Mouse (Mus musculus) frontal cortex, postnatal 36 days (tissue): ENCODE results near the gene Nup153.

Experiments used
- DNase-seq, 2 experiments: peaks; one replicate each; pipeline ENCODE4 v3.0.0; 2022; ENCODE audit warnings: low spot score in 2 of 2

Gene Nup153

DNA sequence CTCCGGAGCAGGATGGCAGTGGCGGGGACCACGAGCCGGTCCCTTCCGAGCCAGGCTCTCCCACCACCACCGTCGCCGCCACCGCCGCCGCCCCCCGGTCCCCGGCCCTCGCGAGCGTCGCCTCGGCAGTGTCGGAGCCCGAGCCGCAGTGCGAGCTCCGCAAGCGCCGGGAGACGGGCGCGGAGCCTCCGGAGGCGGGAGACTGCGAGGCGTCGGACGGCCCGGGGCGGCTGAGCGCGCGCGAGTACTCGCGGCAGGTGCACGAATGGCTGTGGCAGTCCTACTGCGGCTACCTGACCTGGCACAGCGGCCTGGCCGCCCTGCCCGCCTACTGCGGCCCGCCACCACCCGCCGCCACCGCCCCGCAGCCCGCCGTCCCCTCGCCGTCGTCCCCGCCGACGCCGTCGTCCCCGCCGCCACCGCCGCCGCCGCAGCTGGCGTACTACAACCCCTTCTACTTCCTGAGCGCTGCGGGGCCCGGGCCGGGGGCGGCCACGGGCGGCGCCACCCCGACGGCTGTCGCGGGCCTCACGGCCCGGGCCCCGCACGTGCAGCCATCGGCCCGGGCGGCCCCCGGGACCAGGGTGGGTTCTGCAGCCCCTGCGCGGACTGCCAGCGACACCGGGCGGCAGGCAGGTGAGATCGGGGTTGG, 58.0 kb downstream of the Nup153 start:
- DNase-seq, result no peak

DNA sequence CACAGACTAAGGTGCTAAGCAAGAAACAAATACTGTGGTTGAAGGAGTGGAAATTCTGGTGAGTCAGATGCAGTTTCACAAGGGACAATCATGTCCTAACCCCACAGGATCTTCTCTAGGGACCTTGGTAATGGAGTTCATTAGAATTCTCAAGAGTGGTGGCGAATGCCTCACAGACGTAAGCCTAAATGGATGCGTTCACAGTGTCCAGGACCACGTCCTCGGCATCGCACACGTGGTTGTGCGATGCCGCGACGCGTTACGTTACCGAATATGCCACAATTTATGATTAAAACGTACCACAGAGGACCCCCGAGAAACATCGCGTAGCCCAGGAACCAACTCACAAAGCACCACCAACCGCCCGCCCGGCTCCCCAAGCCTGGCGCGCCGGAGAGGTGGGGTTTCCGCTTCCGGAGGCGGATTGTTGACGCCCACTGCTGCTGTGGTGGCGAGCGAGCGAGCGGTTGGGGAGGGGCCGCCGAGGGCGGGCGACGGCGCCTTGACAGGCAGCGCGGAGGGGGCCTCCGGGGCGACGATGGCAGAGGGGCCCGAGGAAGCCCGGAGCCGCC, 58.6 kb downstream of the Nup153 start, which contains the start of gene Fam8a1:
Fam8a1 (plus strand) TSS at position 475 of the 572 bp plus-strand sequence.
- peak; percentile 91 to 92 for DNase-seq

DNA sequence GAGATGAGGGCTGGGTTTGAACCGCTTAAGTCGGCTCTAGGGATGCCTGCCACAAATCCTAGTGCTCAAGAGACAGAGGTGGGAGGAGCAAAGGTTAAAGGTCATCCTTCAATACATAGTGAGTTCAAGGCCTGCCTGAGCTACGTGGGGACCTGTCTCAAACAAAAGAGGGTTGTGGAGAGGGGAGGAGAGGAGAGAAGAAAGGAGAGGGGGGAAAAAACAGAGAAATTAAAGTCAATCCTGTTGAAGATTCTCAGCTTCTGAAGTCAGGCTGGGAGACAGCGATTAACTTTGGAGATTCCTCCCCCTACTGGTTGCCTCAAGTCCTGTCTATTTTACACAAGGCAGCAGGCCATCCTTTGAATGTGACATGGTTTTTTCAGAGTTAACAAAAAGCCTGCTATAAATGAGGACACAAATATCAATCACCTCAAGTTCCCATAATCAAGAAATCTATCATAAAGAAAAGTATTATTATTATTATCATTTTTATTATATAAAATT, 64.2 kb downstream of the Nup153 start:
- DNase-seq, result peak in 1 of 2 experiments; percentile 52

DNA sequence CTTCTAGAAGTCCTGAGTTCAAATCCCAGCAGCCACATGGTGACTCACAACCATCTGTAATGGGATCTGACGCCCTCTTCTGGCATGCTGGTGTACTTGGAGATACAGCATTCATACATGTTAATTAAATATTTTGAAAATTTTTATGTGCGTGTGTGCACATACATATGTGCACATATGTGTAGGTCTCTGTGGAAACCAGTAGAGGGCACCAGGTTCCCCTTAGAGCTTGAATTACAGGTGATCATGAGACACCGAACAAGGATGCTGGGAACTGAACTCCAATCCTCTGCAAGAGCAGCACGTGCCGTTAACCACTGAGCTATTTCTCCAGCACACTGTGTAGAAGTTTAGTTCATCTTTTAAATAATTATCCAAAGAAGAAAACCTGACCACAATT, 68.5 kb downstream of the Nup153 start:
- no peak for DNase-seq

DNA sequence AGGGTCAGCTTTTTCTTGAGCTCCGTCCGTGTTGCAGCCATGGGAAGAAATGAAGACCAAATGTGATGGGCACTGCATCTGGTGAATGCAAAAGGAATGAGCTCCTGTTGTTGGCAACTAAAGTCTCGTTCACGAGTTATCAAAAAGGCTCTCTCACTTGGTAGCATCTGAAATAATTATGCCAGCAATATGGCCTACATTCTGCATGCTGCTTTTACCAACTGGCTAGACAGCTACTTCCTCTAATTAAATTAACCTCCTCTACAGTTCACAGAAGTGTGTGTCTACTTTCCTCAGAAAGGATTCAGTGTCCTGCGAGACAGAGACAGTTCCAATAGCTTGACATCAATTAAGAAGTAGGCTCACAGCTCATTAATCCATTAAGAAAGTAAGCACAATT, 73.2 kb downstream of the Nup153 start:
- DNase-seq, result no peak

DNA sequence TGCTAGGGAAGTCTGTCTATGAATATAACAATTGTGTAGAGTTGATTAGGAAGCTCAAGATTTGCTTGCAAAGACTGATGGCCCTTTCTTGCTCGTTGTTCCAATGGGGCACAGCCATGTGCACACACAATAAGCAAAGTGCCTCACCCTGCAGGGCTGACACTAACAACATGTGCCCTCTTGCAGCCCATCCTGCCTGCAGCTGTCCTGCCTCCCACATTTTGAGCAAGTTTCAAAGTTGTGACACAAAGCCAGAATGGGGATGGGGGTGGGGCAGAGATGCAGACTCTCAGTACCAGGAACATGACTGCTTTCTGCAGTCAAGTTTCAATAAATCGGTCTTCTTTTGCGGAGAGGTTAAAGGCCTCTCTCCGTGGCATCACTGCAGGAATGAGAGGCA, 74.1 kb downstream of the Nup153 start:
- DNase-seq, result no peak

DNA sequence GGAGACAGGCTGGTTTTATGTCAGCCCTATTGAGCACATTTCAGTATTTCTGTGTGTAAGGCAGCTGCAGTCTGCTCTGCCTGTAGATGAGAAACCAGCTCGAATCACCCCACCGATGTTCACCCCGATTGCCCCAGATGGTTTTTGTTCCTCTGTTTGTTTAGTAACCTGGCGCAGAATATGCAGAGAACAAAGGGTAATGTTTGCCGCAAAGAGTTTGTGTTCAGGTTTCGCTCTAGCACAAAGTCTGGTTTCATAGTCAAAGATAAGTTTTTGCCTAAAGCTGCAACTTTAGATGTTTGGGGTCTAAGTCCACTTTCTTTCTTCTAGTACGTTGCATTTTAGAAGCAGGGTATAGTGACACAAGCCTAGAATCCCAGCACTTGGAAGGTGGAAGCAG, 75.1 kb downstream of the Nup153 start:
- DNase-seq, result no peak

DNA sequence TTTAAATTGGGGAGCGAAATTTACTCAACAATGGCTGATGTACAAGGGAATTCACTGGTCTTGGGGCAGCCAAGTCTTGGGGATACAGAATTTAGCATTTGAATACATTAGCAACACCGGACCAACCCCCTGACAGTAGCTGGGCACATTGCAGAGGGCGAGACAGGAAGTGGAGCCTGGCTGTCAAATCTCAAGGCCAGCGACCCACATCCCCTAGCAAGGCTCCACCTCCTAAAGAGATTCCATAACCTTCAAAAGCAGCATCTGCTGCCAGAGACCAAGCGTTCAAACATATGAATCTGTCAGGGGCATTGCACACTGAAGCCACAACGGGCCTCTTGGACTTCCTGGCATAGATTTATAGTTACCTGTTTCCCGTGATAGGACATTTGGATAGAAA, 75.9 kb downstream of the Nup153 start:
- DNase-seq, result no peak

DNA sequence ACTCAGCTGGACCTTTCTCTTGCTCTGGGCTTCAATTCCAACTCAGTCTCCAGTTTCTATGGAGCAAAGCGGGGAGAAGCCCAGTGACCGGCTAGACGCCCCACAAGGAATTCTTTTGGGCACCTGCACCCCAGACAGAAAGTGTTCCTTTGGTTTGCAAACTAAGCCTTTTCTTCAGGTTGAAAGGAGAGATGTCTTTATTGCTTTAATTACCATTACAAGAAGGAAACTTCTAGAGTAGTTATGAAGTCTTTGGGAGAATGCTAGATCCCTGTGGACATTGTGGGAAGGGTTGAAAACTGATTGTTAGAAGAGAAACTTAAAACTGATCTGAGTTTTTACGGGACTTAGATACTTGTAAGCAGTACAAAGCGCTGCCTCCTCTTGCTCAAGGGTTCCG, 82.3 kb downstream of the Nup153 start:
- DNase-seq, result no peak

DNA sequence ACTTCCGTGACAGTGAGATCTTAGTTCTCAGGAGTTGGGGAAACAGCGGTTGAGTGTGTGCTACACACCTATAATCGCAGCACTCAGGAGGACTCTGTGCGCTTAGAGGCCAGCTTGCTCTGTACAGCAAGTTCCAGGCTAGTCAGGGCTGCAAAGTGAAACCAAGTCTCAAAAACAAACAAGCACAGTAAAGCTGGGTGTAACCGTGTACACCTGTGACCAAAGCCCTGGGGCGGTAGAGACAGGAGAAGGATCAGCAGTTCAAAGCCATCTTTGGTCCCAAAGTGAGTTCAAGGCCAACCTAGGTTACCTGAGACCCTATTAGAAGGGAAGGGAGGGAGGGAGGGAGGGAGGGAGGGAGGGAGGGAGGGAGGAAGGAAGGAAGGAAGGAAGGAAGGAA, 83.6 kb downstream of the Nup153 start:
- no peak for DNase-seq

DNA sequence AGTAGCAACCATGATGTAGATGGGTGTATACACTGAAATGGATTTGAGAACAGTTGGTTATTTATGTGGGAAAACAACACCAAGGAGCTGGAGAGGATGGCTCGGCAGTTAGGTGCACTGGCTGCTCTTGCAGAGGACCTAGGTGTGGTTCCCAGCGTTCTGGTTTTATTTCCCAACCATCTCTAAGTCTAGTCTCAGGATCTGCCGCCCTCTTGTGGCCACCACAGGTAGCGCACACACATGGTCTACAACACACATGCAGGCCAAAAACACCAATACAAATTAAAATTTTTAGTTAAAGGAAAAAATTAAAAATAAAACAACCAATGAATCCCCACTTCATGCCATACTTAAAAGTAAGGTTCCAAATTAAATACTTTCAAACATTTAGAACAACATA, 85.4 kb downstream of the Nup153 start:
- no peak for DNase-seq

DNA sequence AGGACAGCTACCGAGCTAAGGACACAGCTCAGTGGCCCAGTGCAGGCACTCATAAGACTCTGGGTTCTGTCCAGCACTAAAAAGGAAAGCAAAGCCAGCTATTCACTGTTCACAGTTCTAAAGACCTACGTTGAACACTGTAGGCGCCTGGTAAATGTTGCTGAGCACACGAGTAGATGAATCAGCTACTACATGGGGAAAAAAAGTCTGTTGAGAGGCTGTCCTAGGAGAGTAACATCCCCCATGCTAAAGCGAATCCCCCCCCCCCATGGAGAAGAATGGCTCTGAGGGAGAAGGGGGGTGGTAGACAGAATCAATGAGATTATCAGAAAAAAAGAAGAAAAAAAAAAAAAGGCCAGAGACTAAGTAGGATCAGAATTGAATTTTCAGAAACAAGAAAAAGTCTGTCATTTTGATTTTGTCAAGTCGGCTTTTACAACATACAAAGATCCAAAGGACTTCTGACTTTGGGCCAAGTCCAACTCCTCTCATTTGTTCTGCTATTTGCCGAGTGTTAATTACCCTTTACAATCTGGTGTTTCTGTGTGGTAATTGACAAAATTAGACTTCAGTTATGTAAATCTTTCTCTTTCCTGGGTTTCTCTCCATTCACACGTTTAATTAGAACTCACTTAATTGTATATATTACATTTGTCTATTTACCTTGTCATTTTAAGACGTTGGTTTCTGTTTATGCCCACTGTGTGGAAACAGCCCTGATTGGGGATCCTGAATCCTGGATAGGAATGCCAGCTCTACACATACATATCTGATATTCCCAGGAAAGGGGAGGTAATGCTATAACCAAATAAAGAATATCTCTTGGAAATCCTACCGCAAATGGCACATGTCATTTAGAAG, 86.9 kb downstream of the Nup153 start:
- DNase-seq, result no peak

DNA sequence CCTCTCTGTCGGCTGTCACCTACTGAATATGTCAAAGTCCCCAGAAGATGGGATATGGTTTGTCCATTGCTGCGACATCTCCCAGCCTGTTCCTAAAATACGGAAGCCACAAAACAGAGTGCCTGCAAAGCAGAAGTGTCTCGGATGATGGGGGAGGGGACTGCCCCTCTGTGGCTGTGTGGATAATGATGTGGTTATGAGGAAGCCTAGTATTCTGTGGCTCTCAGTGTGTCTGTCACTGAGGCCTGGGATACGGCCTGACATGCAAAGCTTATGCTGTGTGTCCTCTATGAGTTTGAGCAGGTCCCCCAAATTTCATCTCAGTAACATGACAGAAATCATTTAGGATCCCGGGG, 93.6 kb downstream of the Nup153 start:
- peak in 1 of 2 experiments; percentile 43 for DNase-seq

DNA sequence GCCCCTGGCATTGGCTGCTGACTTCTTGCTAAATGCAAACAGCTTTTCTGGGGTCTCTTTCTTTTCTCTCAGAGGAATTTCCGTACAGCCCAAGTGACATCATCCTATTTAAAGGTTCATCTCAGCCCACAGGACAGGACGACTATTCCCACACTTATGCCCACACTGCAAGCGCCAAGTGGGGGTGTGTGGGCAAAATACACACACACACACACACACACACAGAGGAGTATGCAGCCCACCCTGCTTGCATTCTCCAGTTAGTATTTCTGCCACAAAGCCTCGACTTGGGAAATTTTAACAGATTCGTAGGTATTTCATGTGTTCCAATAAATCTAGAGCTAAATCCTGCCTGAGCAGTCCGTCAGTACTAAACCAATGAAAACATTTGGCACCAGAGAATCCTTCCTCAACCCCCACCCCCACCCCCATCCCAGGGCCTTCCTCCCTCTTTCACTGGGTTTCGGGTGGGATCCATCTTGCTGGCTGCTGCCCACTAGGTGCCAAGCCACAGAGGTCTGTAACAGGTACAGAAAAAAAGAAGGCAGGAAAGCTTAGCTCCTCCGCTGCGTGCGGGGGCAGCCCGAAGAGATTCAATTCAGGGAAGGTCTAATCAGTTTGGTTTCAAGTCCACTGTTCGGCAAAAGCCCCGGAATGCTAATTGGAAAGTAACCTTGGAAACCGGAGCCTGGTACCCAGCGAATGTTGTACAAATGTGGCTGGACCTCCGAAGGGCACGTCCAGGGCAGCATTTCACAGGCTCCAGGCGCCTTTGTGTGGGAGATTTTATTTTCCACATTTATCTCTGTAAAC, 94.2 kb downstream of the Nup153 start:
- DNase-seq, result peak; percentile 49 to 66

DNA sequence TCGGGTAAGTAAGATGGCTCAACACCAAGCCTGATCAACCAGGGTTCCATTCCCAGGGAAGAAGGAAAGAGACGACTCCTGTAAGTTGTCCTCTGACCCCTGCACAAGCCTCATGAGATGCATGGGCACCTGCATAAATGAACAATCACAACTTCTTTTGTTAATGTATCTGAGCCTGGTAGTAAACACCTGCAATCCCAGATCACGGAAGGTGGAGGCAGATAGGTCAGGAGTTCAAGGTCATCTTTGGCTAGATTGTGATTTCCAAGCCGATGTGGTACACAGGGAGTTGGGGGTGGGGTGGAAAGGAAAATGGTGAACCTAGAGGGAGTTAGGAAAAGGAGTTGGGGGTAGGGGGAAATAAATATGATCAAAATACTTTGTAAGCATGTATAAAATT, 94.9 kb downstream of the Nup153 start:
- no peak for DNase-seq
